Mouse (Mus musculus) testis, adult 2 months (tissue): ENCODE measurements around the gene Hoxb7.

ENCODE experiments used
- CTCF ChIP-seq: fragments of 200-500 bp; IDR thresholded peaks from 2 replicates; pipeline ENCODE4 v1.5.1; 2012; ENCODE audit warnings: low read depth, mild to moderate bottlenecking, inconsistent platforms, low read length, moderate library complexity; ENCODE audit not compliant: control insufficient read depth, insufficient read depth, insufficient replicate concordance
- POLR2A ChIP-seq: fragments of 200-500 bp; IDR thresholded peaks from 2 replicates; pipeline ENCODE4 v1.6.1; 2012; ENCODE audit warnings: low read depth, mild to moderate bottlenecking, inconsistent platforms, low read length, moderate library complexity; ENCODE audit not compliant: control insufficient read depth

- TF ChIP-seq CTCF (no peak), POLR2A (no peak)
Measured at GRCm38 (mm10) chr11:96272024-96272921, 14.2 kb upstream of the Hoxb7 start.
